Mouse (Mus musculus): ENCODE measurements around the gene Gm10188.

GRCm38 (mm10) chr1:132276694-132277093 is 47.1 kb upstream of the Gm10188 start:
- TF ChIP-seq IRF4 (IDR thresholded peaks at IDR 0.05; ENCODE audit: low read depth, low read length) (no peak), HCFC1 (IDR thresholded peaks at IDR 0.05; ENCODE audit: low read depth, low read length) (no peak)
